7 mouse cellular contexts compared by ENCODE assay signal in genomic region chr11:41090391-41090900, GRCm38 (mm10).
DNase-seq lines count a peak whose midpoint lies in the region.
"Not testable (repeated sequence)": the region's sequence is repeated elsewhere in the genome, so short reads cannot be mapped to it uniquely, and the experiment has no call there.

No protein-coding gene starts in this region.

- intact Hi-C loops in gastrocnemius, postnatal 14 days (cut with DNase I; ENCODE audit: low total_unique reads); heart, postnatal 25 days (cut with DNase I); left cerebral cortex, postnatal 14 days (cut with DNase I): not testable (repeated sequence)

- DNase-seq in cerebellum, adult 8-10 months = peak; percentile 5
- DNase-seq in gastrocnemius, postnatal 14 days = peak; percentile 3
- DNase-seq in heart, postnatal 25 days (ENCODE audit: low spot score) = peak; percentile 2
- peak; percentile 3 to 9 for DNase-seq in kidney, postnatal 36 days
- peak; percentile 11 to 20 for DNase-seq in left cerebral cortex, postnatal 14 days (ENCODE audit: low spot score in 2 of 2)
- DNase-seq in ovary, postnatal 10 days (ENCODE audit: low spot score) = peak; percentile 6
- peak; percentile 23 for DNase-seq in testis, postnatal 14 days (ENCODE audit: low spot score)

Comparison
In these comparisons a context has a peak if more than half of its experiments do, and no peak if none do; other contexts are left out.
1. Peak in every context shown above with its lines: DNase-seq.